Mouse (Mus musculus): ENCODE data around the gene Hoxc6.

Gene Hoxc6

GRCm38 (mm10) chr15:103014166-103015008 is 16.3 kb downstream of the Hoxc6 start:
- no peak for DNase-seq

- DNase-seq, result no peak
Observed at GRCm38 (mm10) chr15:103015009-103015399, 16.9 kb downstream of the Hoxc6 start.

GRCm38 (mm10) chr15:103015406-103016166 is 17.5 kb downstream of the Hoxc6 start:
- DNase-seq, result no peak

DNA sequence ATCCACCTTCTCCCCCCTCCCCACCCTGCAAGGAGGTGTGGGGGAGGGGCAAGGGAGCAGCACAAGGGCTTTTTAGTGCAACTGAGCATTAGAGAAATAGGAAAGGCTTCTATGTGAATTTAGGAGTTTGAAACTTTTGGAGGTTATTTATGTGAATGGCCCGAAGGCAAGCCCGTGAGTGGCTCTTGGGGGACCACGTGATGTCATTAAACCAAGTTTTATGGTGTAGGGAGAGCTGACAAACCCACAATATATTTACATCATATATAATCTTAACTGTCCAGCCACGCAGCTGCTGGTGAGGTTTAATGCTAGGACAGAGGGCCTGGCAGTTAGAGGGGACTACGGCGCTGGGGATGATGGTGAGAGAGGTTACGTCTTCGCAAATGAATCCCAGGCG is 20.6 kb downstream of the Hoxc6 start, which contains the start of gene Hoxc4:
Gene Hoxc4, plus strand, starts transcription at position 299 of the 400 bp plus-strand sequence.
- DNase-seq, result no peak

DNA sequence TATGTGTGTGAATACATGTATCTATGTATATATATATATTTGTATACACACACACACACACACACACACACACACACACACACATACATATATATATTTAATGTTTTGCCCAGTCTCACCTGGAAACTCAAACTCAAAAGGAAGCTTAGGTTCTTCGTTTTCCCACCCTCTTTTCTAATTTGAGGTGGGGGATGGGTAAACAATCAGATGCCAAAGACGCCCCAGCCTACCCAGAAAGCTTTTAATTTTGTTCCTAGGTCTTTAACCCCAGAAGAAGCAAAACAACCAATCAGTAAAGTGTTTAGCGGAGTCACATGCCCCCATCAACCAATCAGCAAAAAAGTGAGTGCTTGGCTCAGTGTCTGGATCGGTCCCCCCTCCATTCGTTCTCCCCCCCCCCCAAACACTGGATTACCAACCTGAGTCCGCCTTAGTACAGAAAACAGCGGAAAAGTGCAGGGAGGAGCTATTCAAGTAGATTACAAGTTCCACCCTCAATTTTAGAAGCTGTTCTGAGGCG is 22.9 kb downstream of the Hoxc6 start:
- no peak for DNase-seq

DNA sequence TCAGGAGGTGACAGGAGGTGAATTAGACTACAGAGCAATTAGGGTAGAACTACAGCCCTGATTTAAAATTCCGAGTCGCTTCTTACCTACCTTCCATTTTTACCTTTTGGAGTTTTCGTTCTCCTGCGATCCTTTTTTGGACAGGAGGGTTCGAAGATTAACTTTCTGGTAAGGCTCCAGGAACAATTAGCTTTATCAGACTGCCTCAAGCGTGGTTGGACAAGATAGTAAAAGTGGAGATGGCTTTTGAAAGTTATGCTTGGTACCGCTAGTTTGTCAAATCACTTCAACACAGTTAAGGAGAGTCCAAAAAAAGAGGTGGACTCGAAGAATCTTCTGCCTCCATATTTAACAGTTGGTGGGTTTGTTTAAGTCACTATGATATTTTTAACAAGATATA is 23.5 kb downstream of the Hoxc6 start:
- DNase-seq, result no peak

DNA sequence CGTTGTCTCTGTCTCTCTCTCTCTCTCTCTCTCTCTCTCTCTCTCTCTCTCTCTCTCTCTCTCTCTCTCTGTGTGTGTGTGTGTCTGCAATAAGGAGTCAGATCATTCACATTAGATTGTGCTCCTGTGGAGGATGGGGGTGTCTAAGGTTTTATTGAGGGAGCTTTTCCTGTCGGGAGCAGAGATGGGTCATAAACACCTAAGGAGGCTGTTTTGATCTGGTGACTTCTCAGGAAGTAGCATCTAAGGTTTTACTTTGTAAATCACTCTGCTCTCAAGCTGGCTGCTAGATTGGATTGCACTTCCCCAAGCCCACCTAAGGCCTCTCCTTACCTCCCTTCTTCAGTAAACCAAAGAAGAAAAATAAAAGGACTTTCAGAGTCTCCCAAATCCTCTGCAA is 26.1 kb downstream of the Hoxc6 start:
- no peak for DNase-seq

- DNase-seq, result no peak
Observed at GRCm38 (mm10) chr15:103027266-103028235, 29.5 kb downstream of the Hoxc6 start.

DNA sequence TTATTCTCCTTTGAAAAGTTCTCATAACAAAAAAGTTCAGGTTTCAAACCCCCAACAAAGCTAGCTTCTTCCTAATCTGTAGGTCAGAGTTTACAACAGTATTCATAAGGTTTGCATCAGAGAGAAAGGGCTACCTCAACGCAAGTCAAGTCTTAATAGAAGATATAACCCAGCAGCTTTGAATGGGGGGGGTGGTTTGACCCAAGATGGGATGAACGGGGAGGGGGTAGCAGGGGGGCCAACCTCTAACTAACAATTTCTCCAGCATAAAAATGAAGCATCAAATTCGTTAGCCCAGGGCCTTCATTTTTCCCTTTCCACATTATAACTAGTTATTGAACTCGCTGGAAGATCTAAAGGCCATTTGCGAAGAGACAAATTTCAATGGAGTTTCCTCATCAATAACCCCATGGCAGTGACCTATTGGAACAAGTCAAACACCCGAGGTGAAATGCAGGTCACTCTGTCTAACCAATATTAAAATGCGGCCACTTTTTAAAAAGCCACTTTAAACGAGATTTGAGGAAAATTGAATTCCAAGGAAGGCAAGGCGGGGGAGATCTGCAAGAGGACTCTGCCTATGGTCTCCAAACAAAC is 31.0 kb downstream of the Hoxc6 start:
- no peak for DNase-seq

GRCm38 (mm10) chr15:103030142-103030541 is 32.1 kb downstream of the Hoxc6 start:
- DNase-seq, result no peak

DNA sequence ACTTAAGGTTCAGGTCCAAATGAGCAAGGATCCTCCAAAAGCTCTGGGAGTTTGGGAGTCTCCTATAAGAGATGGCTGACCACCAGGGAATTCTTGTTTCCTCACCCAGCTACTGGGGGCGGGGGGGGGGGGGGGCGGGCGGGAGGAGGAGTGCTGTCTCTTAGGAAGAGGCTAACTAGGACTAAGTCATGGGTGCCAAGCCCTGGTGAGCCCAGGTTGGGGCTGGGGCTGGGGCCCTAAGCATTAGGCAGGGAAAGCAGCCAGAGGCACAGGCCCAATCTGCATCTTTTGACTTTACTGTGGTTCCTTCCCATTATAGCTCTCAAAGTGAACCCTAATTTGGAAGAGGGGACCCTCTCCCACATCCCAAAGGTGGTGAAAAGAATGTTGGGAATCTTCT is 34.1 kb downstream of the Hoxc6 start:
- DNase-seq, result no peak

GRCm38 (mm10) chr15:103032646-103033575 is 34.9 kb downstream of the Hoxc6 start:
- no peak for DNase-seq

DNA sequence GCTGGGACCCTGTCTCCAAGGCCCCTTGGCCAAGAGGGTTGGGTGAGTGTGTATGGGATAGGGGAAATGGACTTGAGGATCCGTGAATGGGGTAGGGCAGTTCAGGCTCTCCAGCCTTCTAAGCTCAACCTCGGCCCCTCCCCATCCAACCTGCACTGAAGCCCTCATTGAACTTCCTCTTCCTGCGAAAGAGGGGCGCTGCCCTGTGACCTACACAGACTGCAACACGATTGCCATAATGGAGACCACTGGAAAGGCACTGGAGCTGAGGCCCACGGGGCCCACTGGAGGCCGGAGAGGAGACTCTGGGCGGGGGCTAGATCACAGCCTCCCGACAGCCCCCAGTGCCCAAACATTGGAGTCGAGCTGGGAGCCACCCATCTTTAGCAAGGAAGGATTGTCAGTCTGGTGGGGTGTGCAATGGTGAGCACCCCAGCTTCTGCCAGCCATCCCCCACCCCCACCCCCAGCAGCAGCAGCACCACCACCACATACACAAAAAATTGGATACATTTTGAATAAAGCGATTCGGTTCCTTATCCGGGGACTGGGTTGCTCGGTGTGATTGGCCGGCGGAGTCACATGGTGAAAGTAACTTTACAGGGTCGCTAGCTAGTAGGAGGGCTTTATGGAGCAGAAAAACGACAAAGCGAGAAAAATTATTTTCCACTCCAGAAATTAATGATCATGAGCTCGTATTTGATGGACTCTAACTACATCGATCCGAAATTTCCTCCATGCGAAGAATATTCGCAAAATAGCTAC is 36.2 kb downstream of the Hoxc6 start:
- DNase-seq, result no peak

- DNase-seq, result peak in 1 of 2 experiments; percentile 6
Observed at GRCm38 (mm10) chr15:103034807-103035547, 36.9 kb downstream of the Hoxc6 start.

GRCm38 (mm10) chr15:103035548-103035881 is 37.5 kb downstream of the Hoxc6 start:
- no peak for DNase-seq

- DNase-seq, result no peak
Observed at GRCm38 (mm10) chr15:103037579-103037978, 39.5 kb downstream of the Hoxc6 start.

GRCm38 (mm10) chr15:103038701-103039480 is 40.8 kb downstream of the Hoxc6 start:
- no peak for DNase-seq

- DNase-seq, result no peak
Observed at GRCm38 (mm10) chr15:103039609-103040008, 41.6 kb downstream of the Hoxc6 start.

DNA sequence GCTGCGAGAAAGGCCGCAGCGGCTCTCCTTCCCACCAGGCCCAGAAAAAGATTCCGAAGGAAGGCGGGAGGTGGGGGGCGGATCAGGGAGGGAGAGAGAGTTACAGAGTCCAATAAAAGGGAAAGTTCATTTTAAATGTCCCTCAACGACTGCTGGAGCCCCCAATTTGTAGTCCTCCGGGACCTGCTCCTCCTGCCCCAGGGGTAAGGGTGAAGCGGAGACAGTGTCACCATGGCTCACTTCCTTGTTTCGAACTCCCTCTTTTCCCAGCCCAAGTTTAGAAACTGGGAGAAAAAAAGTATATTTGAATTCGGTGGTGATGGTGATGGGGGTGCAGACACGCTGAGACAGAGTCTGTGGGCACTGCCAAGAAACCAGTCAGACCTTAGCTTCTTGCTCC is 42.5 kb downstream of the Hoxc6 start:
- no peak for DNase-seq
